Mouse (Mus musculus): ENCODE data around the gene Mars.

DNA sequence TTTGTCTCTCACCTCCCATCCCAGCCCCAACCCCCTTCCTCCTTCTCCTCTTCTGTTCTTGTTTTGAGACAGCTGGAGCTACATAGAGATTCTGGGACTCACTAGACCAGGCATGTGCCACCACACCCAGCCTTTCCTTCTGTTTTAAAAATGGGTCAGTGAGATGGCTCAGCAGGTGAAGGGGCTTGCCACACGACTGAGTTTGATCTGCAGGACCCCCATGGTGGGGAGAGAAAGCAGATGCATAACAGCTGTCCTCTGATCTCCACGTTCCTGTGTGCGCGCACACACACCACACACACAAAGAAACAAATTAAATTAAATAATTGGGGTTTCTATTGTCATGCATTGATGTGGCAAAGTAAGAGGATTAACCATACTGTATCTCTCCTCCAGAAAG, 46.6 kb downstream of the Mars start:
- TF ChIP-seq CTCF (IDR thresholded peaks at IDR 0.05; ENCODE audit: extremely low read depth, insufficient read length, insufficient replicate concordance, low read depth, low read length): no peak
- no peak for TF ChIP-seq POLR2A (IDR thresholded peaks at IDR 0.05; ENCODE audit: low read depth, low read length)

Measured in small intestine, adult 2 months (tissue).